Mouse (Mus musculus) heart, postnatal 10 days (tissue): ENCODE results near the gene Spata5. TPM values are rescaled to one million over a fixed set of nuclear protein-coding genes. Genes with fewer than 3 reads are reported as not detected.
"Not testable (repeated sequence)": the region's sequence is repeated elsewhere in the genome, so short reads cannot be mapped to it uniquely, and the experiment has no call there.

Experiments used
- DNase-seq, 2 experiments: peaks; one replicate each; pipeline ENCODE4 v3.0.0; 2021
- intact Hi-C: fragments of 180-260 bp; cut with DNase I; formaldehyde crosslinking; loops from one replicate; pipeline ENCODE4 v1.15.1; 2025
- total RNA-seq, 2 experiments: library from RNA; stranded (reverse); gene quantifications; 2 replicates each; pipeline ENCODE4 v1.2.3; 2021

Spata5 gene
- total RNA-seq, 2 experiments from 2014 or later, result 21.1 to 23.3 TPM

GRCm38 (mm10) chr3:37566097-37566496 is 146.4 kb downstream of the Spata5 start:
- DNase-seq, result no peak
- intact Hi-C loops, result no loop called here

GRCm38 (mm10) chr3:37567505-37567904 is 147.8 kb downstream of the Spata5 start:
- no peak for DNase-seq
- intact Hi-C loops, result no loop called here

- intact Hi-C loops, result no loop called here
- no peak for DNase-seq
Measured at GRCm38 (mm10) chr3:37568780-37569179, 149.1 kb downstream of the Spata5 start.

GRCm38 (mm10) chr3:37569661-37570566 is 150.2 kb downstream of the Spata5 start:
- DNase-seq, result peak in 1 of 2 experiments; percentile 18
- intact Hi-C loops, result no loop called here

GRCm38 (mm10) chr3:37571633-37572032 is 151.9 kb downstream of the Spata5 start:
- intact Hi-C loops, result no loop called here
- DNase-seq, result no peak

GRCm38 (mm10) chr3:37572066-37572465 is 152.4 kb downstream of the Spata5 start:
- no peak for DNase-seq
- intact Hi-C loops, result no loop called here

- no peak for DNase-seq
- intact Hi-C loops, result no loop called here
Measured at GRCm38 (mm10) chr3:37576840-37577239, 157.1 kb downstream of the Spata5 start.

- intact Hi-C loops, result no loop called here
- no peak for DNase-seq
Measured at GRCm38 (mm10) chr3:37577706-37578105, 158.0 kb downstream of the Spata5 start.

- intact Hi-C loops, result no loop called here
- no peak for DNase-seq
Measured at GRCm38 (mm10) chr3:37584576-37584975, 164.9 kb downstream of the Spata5 start.

- intact Hi-C loops, result loop anchor here (5.0 kb wide), 1 partner anchor 51 kb away; the partner anchor contains the start of gene Spry1
- DNase-seq, result peak; percentile 53 to 61
Measured at GRCm38 (mm10) chr3:37585967-37586730, 166.5 kb downstream of the Spata5 start.

GRCm38 (mm10) chr3:37586731-37587578 is 167.3 kb downstream of the Spata5 start:
- peak; percentile 27 to 34 for DNase-seq
- intact Hi-C loops, result loop anchor here (5.0 kb wide), 1 partner anchor 50 kb away; the partner anchor contains the start of gene Spry1

- intact Hi-C loops, result no loop called here
- DNase-seq, result peak in 1 of 2 experiments; percentile 28
Measured at GRCm38 (mm10) chr3:37595721-37596120, 176.0 kb downstream of the Spata5 start.

- no peak for DNase-seq
- intact Hi-C loops, result no loop called here
Measured at GRCm38 (mm10) chr3:37596519-37596918, 176.8 kb downstream of the Spata5 start.

- DNase-seq, result no peak
- intact Hi-C loops, result no loop called here
Measured at GRCm38 (mm10) chr3:37597200-37597599, 177.5 kb downstream of the Spata5 start.

GRCm38 (mm10) chr3:37599641-37600040 is 179.9 kb downstream of the Spata5 start:
- DNase-seq, intact Hi-C loops: not testable (repeated sequence)

- intact Hi-C loops, result no loop called here
- DNase-seq, result no peak
Measured at GRCm38 (mm10) chr3:37602356-37602755, 182.7 kb downstream of the Spata5 start.

GRCm38 (mm10) chr3:37602890-37603289 is 183.2 kb downstream of the Spata5 start:
- intact Hi-C loops, result no loop called here
- no peak for DNase-seq

- intact Hi-C loops, result no loop called here
- no peak for DNase-seq
Measured at GRCm38 (mm10) chr3:37603541-37603940, 183.8 kb downstream of the Spata5 start.

- peak; percentile 27 to 32 for DNase-seq
- intact Hi-C loops, result no loop called here
Measured at GRCm38 (mm10) chr3:37604976-37605875, 185.5 kb downstream of the Spata5 start.

- intact Hi-C loops, result no loop called here
- peak; percentile 45 to 49 for DNase-seq
Measured at GRCm38 (mm10) chr3:37605876-37606238, 186.2 kb downstream of the Spata5 start.
